Mouse (Mus musculus) lung, adult 2 months (tissue): Measurements from ENCODE around the gene Saa4. TPM values are rescaled to one million over a fixed set of nuclear protein-coding genes. Genes with fewer than 3 reads are reported as not detected.

Source experiments
- DNase-seq: peaks from one replicate; pipeline ENCODE4 v3.0.0; 2022
- H3K4me1 ChIP-seq: fragments of 200-500 bp; 2 replicates; pipeline ENCODE4 v1.6.1; 2011; ENCODE audit warnings: low read length; ENCODE audit not compliant: control insufficient read depth, insufficient read depth
- H3K4me3 ChIP-seq: fragments of 200-500 bp; replicated peaks from 2 replicates; pipeline ENCODE3; 2011; ENCODE audit warnings: low read depth, mild to moderate bottlenecking, control low read depth, low read length; ENCODE audit errors: extremely low read depth
- CTCF ChIP-seq: fragments of 200-500 bp; IDR thresholded peaks from 2 replicates; pipeline ENCODE4 v1.5.1; 2011; ENCODE audit warnings: mild to moderate bottlenecking, low read length, control low read depth; ENCODE audit not compliant: insufficient read depth
- POLR2A ChIP-seq: fragments of 200-500 bp; IDR thresholded peaks from 2 replicates; pipeline ENCODE4 v1.6.1; 2011; ENCODE audit warnings: low read depth, mild to moderate bottlenecking, control low read depth, low read length, borderline replicate concordance; ENCODE audit errors: extremely low read depth
- WGBS: fragments of 180-500 bp; shearing (Covaris S2); methylation state at CpG from one replicate; pipeline ENCODE4 v1.1.7; 2018; 5-methylcytosine and 5-hydroxymethylcytosine counted together
- polyA plus RNA-seq: library from polyadenylated mRNA; depleted of rRNA; stranded (reverse); fragments of >200 nt; gene quantifications from 2 replicates; pipeline ENCODE4 v1.2.3, GENCODE M21; 2012; rRNA removed

Saa4 gene
- polyA plus RNA-seq: 0.05 and 0.07 TPM in 2 replicates

GRCm38 (mm10) chr7:46732458-46732857 lies at the start of gene Saa4:
Gene Saa4, minus strand, starts transcription at chr7:46732603.
- 74% methylated on average over 4 of the region's 4 CpGs for WGBS
- TF ChIP-seq POLR2A (no peak), CTCF (no peak)
- Histone ChIP-seq H3K4me1 (no peaks in the 10 kb centered on the region), H3K4me3 (no peak within 1 kb of the TSS)
- no peak for DNase-seq

DNA sequence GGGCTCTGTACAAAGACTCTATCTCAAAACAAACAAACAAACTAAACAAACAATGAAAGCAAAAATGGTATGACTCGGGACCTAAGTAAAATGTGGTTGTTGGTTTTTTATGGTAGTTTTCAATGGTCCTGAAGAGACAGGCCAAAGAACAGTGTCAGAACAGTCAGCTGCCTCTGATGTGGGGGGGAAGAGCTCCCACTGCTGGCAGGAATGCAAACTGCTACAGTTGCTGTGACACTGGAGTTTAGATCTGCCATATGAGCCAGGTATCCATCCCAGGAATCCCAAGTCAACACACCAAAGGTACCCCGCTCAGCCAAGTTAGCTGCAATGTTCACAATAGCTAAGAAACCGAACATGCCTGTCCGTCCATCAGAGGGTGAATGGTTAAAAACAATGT lies 38.3 kb upstream of the Saa4 start:
- H3K4me3 ChIP-seq: no peak overlapping the region
- DNase-seq: peak; percentile 55
- TF ChIP-seq POLR2A (no peak), CTCF (peak; percentile 98)
- 54% methylated on average over 4 of the region's 4 CpGs for WGBS
- H3K4me1 ChIP-seq: no peaks in the 10 kb centered on the region

DNA sequence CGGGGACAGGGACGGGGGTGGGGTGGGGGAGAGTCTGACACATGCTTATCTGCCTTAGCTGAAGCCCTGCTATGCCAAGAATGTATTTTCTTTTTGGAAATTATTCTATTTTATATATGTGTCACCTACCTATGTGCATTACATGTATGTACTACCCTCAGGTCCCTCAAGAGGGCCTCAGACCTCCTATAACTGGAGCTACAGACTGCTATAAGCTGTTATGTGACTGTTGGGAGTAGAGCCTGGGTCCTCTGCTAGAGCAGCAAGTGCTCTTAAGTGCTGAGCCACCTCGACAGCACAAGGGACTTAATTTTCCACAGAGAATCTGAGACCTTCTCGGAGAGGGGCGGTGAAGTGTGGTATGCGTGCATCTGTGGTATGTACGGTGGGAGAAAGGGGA lies 36.0 kb upstream of the Saa4 start:
- Histone ChIP-seq H3K4me1 (no peaks in the 10 kb centered on the region), H3K4me3 (no peak overlapping the region)
- no peak for DNase-seq
- WGBS: 85% methylated on average over 7 of the region's 7 CpGs
- TF ChIP-seq CTCF (no peak), POLR2A (no peak)

DNA sequence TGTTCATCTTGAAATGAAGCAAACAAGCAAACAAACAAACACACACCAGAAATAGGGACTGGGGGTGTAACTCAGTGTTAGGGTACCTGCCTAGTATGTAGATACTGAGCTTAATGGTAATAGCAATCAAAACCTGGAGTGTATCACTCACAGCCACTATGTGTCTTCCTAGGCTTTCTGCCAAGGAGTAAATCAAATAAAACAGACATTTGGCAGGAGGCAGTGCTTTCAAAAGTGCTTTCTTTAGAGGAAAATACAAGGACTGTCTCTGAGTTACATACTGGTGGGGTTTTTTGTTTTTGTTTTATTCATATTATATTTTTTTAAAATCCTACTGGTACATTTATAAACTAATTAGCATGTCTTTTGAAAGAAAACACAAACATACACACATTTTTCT lies 35.0 kb upstream of the Saa4 start:
- TF ChIP-seq CTCF (no peak), POLR2A (no peak)
- no peak for DNase-seq
- no peak overlapping the region for H3K4me3 ChIP-seq
- no peaks in the 10 kb centered on the region for H3K4me1 ChIP-seq

GRCm38 (mm10) chr7:46764672-46765071 lies 32.3 kb upstream of the Saa4 start:
- Histone ChIP-seq H3K4me1 (no peaks in the 10 kb centered on the region), H3K4me3 (no peak overlapping the region)
- no peak for TF ChIP-seq POLR2A
- no peak for TF ChIP-seq CTCF
- DNase-seq: no peak
- 91% methylated on average over 8 of the region's 8 CpGs for WGBS

DNA sequence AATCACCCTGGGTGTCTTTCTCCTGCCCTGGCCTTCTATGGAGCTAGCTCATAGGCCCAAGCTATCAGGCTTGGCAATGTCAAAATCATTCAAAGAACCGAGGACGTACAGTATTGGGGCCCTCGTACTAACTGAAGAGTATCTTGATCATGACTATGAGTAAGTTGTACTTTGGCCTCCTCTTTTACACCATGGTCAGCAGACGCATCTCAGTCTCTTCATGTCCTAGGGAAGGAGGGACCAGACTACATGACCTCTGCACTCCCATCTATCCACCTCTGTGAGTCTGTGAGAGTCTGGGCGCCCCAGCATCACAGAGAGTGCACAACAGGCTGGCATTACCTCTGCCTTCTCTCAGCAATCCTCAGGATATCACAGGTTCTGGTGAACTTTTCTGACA lies 30.2 kb upstream of the Saa4 start:
- TF ChIP-seq POLR2A: no peak
- TF ChIP-seq CTCF: no peak
- H3K4me1 ChIP-seq: no peaks in the 10 kb centered on the region
- 95% methylated on average over 5 of the region's 5 CpGs for WGBS

GRCm38 (mm10) chr7:46761049-46761795 lies 28.8 kb upstream of the Saa4 start:
- Histone ChIP-seq H3K4me1 (no peaks in the 10 kb centered on the region), H3K4me3 (no peak overlapping the region)
- no peak for DNase-seq
- 70% methylated on average over 11 of the region's 11 CpGs for WGBS
- TF ChIP-seq POLR2A: no peak
- TF ChIP-seq CTCF: no peak

More for the DNA sequence above, 30.2 kb upstream of the Saa4 start:
- H3K4me3 ChIP-seq: no peak overlapping the region
- DNase-seq: no peak

- no peak for DNase-seq
- WGBS: 60% methylated on average over 3 of the region's 3 CpGs
- Histone ChIP-seq H3K4me1 (no peaks in the 10 kb centered on the region; the same call in 1 of the 2 replicates), H3K4me3 (no peak within 1 kb of the TSS)
- no peak for TF ChIP-seq CTCF
- no peak for TF ChIP-seq POLR2A
Measured at GRCm38 (mm10) chr7:46751490-46751889, 19.1 kb upstream of the Saa4 start, which contains the start of gene Saa2. Gene Saa2, plus strand, starts transcription at chr7:46751790.

DNA sequence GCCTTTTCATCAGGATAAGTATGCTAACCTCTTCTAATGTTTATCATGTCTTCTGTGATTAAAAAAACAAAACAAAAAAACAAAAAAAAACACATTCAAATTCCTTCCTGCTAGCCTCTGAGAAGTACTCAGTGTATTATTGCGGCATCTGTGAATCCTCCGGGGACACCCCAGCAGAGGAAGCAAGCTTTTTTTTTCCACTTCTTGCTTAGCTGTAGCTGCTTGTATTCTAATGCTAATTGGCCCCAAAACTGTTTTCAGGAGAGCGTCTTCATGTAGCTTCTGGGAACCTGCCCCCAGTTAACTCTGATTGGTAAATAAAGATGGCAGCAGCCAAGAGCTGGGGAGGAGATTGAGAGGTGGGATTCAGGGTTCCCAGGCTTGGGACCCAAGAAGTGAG lies 16.1 kb upstream of the Saa4 start:
- DNase-seq: no peak
- WGBS: 58% methylated on average over 3 of the region's 3 CpGs

GRCm38 (mm10) chr7:46746381-46746780 lies 14.0 kb upstream of the Saa4 start:
- no peak overlapping the region for H3K4me3 ChIP-seq
- H3K4me1 ChIP-seq: peaks cover 2% of the 10 kb centered on the region; the same call in 1 of the 2 replicates
- WGBS: 62% methylated on average over 7 of the region's 7 CpGs
- TF ChIP-seq POLR2A (no peak), CTCF (no peak)
- no peak for DNase-seq

More for the DNA sequence above, 16.1 kb upstream of the Saa4 start:
- peaks cover 2% of the 10 kb centered on the region; the same call in 1 of the 2 replicates for H3K4me1 ChIP-seq
- H3K4me3 ChIP-seq: no peak overlapping the region
- TF ChIP-seq CTCF: no peak
- no peak for TF ChIP-seq POLR2A
